Mouse (Mus musculus) liver, embryonic 11.5 days (tissue): ENCODE data around the gene Slfn2. TPM values are rescaled to one million over a fixed set of nuclear protein-coding genes. Genes with fewer than 3 reads are reported as not detected.
"Not testable (repeated sequence)": the region's sequence is repeated elsewhere in the genome, so short reads cannot be mapped to it uniquely, and the experiment has no call there.

Experiments used
- ATAC-seq: fragments of 200-750 bp; cut with Nextera tagmentation; replicated peaks from 2 replicates; pipeline ENCODE4 v1.8.0; 2017; ENCODE audit warnings: moderate number of reproducible peaks, mild to moderate bottlenecking, moderate TSS enrichment, moderate library complexity; ENCODE audit not compliant: low FRiP score
- DNase-seq: peaks from one replicate; pipeline ENCODE4 v3.0.0-alpha.2; 2017; ENCODE audit warnings: low spot score
- H3K27ac ChIP-seq: fragments of 300-500 bp; sonication (generic); 2 replicates; pipeline ENCODE4 v1.5.1; 2014; ENCODE audit warnings: mild to moderate bottlenecking, low read depth, low read length, control low read depth
- H3K27me3 ChIP-seq: fragments of 300-500 bp; sonication (generic); replicated peaks from 2 replicates; pipeline ENCODE4 v1.6.1; 2014; ENCODE audit warnings: low read length, mixed read lengths; ENCODE audit not compliant: control insufficient read depth, insufficient read depth
- H3K36me3 ChIP-seq: fragments of 300-500 bp; sonication (generic); 2 replicates; pipeline ENCODE4 v1.6.1; 2014; ENCODE audit warnings: mild to moderate bottlenecking, low read length, moderate library complexity, mixed read lengths; ENCODE audit not compliant: control insufficient read depth, insufficient read depth
- H3K4me1 ChIP-seq: fragments of 300-500 bp; sonication (generic); replicated peaks from 2 replicates; pipeline ENCODE4 v1.6.1; 2014; ENCODE audit warnings: low read length, mixed read lengths; ENCODE audit not compliant: control insufficient read depth, insufficient read depth
- H3K4me2 ChIP-seq: fragments of 300-500 bp; sonication (generic); 2 replicates; pipeline ENCODE4 v1.6.1; 2014; ENCODE audit warnings: mild to moderate bottlenecking, control low read depth, moderate library complexity
- H3K4me3 ChIP-seq: fragments of 300-500 bp; sonication (generic); 2 replicates; pipeline ENCODE4 v1.5.1; 2014; ENCODE audit warnings: low read depth, low read length, control low read depth
- H3K9ac ChIP-seq: fragments of 300-500 bp; sonication (generic); 2 replicates; pipeline ENCODE4 v1.6.1; 2014; ENCODE audit warnings: low read depth, low read length, control low read depth
- H3K9me3 ChIP-seq: fragments of 300-500 bp; sonication (generic); 2 replicates; pipeline ENCODE4 v1.6.1; 2016; ENCODE audit warnings: low read length, inconsistent platforms, mixed read lengths; ENCODE audit not compliant: control insufficient read depth
- WGBS: fragments of 180-500 bp; shearing (Covaris S2); extraction: QIAGEN DNeasy Blood & Tissue Kit; methylation state at CpG from one replicate; pipeline ENCODE4 v1.1.7; 2014; 5-methylcytosine and 5-hydroxymethylcytosine counted together
- polyA plus RNA-seq: library from polyadenylated mRNA; unstranded; fragments of >200 nt; fragmentation: Nextera tagmentation; extraction: Ambion mirVana; gene quantifications from 2 replicates; pipeline ENCODE4 v1.2.1, GENCODE M21; 2014

The Slfn2 gene
- 4.3 and 4.5 TPM in 2 replicates for polyA plus RNA-seq

DNA sequence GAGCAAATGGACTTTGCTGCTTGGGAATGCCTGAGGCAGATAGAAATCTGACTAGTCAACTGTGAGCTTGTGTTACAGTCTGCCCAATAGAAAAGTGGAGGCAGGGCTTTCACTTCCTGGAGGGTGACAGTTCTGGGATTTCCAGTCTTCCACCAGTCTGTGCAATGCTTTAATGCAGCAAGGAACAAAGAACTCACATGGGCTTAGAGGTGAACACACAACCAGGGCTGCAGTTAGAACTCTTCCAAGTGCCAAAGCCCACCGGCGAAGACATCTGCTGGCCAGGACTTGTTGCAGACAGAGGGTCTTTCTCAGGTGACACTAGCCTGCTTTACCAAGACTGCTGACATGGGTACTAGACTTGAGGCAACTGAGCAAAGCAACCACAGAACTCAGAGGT, at the start of gene Slfn2:
Gene Slfn2, plus strand, starts transcription at position 167 of the 400 bp plus-strand sequence.
- DNase-seq: no peak

DNA sequence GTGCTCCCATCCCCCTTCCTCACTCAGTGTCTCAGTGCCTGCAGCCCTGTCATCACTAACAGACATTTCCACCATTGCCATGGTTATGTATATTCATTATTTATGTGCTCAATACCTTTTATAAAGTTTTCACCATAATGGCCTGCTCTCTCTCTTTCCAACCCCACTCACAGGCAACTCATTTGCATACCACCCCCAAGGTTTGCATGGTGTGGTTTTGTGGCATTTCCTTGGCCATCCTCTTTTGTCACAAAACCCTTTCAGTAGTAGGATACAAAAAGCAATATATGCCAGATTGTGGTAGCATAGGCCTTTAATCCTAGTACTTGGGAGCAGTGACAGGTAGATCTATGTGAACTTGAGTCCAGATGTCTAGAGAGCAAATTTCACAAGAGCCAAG, 48.8 kb upstream of the Slfn2 start:
- H3K27ac ChIP-seq: no peak overlapping the region
- no peaks in the 10 kb centered on the region for H3K9me3 ChIP-seq
- no peaks in the 10 kb centered on the region for H3K36me3 ChIP-seq
- no peaks in the 10 kb centered on the region for H3K27me3 ChIP-seq
- ATAC-seq: no peak
- no peak overlapping the region for H3K4me2 ChIP-seq
- no peak overlapping the region for H3K4me3 ChIP-seq
- no peaks in the 10 kb centered on the region for H3K4me1 ChIP-seq
- no peak overlapping the region for H3K9ac ChIP-seq
- DNase-seq: no peak

More for the DNA sequence above, at the start of gene Slfn2:
- Histone ChIP-seq H3K27ac (no peak within 1 kb of the TSS), H3K9ac (no peak within 1 kb of the TSS), H3K36me3 (no peaks in the 10 kb centered on the region), H3K9me3 (no peaks in the 10 kb centered on the region), H3K4me2 (no peak within 1 kb of the TSS; the same call in 1 of the 2 replicates), H3K4me3 (no peak within 1 kb of the TSS), H3K4me1 (no peaks in the 10 kb centered on the region), H3K27me3 (no peaks in the 10 kb centered on the region)
- WGBS: 66% methylated on average over 2 of the region's 2 CpGs
- no peak for ATAC-seq

DNA sequence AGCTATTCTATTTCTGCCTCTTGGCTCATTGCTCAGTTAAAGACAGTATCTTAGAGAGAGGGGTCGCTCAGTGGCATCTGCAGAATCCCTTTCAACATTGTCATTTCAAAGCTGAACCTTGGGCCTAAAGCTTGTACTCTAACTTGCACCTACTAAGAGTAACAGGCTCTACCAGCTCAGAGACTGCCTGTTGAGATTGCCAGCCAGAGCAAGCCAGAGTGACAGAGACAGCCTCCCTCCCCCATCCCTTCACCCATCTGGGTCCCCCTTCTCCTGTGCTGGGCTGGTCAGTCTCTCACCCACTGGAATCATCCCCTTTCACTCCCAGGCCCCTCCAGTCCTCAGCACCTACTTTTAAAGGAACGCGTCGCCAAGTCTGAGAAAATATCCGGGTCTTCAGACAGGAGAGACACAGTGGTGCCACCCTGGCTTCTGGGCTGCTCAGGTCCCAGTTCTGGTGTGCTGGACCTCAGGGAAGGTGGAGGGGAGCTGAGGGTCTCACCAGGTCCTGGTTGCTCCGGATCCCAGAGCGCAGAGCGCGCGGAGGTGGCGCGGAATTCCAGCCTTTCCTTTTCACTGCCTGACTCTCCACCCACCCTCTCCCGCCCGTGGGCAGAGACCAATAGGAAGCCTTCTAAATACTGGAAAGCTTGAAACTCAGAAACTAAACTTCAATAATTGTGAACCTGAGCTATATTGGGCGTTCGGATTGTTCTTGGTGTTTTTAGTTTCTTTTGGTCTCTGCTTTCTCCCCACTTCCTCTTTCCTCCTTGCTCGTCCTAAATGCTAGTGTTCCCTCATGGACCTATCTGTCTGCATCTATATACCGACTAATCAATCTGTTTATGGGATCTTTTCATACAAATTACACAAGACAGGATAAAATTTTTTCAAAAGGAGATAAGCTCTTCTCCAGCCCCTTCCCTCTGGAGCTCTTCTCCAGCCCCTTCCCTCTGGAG, 45.1 kb upstream of the Slfn2 start:
- not testable (repeated sequence) for H3K9me3 ChIP-seq, DNase-seq, H3K4me2 ChIP-seq, ATAC-seq, H3K27me3 ChIP-seq, H3K36me3 ChIP-seq, H3K4me3 ChIP-seq, H3K4me1 ChIP-seq, H3K27ac ChIP-seq, H3K9ac ChIP-seq
- WGBS: 70% methylated on average over 18 of the region's 18 CpGs

DNA sequence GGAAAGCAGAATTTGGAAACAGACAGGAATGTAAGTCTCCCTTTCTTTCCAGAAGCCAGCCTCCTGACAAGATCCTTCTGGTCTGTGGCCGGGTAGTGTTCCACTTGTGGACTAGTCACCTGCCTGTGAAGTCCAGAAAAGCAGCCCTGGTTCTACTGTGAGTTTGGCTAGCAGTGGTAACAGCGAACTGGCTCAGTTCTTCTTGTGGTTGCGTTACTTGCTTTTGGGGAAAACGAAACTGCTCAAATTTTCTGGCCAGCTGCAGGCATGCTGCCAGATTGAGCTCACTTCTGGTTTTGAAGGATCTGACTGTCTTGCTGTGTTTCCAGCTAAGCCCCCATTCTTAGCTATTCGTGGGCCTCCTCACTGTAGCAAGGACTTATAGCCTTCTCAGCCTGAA, 44.3 kb upstream of the Slfn2 start, which contains the start of gene Slfn8:
Gene Slfn8, minus strand, starts transcription at position 190 of the 400 bp plus-strand sequence.
- 66% methylated on average over 5 of the region's 5 CpGs for WGBS
- H3K4me2 ChIP-seq: no peak within 1 kb of the TSS
- no peaks in the 10 kb centered on the region for H3K36me3 ChIP-seq
- H3K9me3 ChIP-seq: no peaks in the 10 kb centered on the region
- H3K27ac ChIP-seq: no peak within 1 kb of the TSS
- ATAC-seq (no peak), DNase-seq (no peak)
- no peak within 1 kb of the TSS for H3K9ac ChIP-seq
- no peak within 1 kb of the TSS for H3K4me3 ChIP-seq
- no peaks in the 10 kb centered on the region for H3K27me3 ChIP-seq
- no peaks in the 10 kb centered on the region for H3K4me1 ChIP-seq

- H3K9ac ChIP-seq, H3K9me3 ChIP-seq, DNase-seq, H3K4me2 ChIP-seq, H3K4me3 ChIP-seq, ATAC-seq, H3K27me3 ChIP-seq, H3K36me3 ChIP-seq, H3K4me1 ChIP-seq, H3K27ac ChIP-seq: not testable (repeated sequence)
- 71% methylated on average over 3 of the region's 3 CpGs for WGBS
These were observed 26.2 kb upstream of the Slfn2 start for GRCm38 (mm10) chr11:83038686-83039085.

GRCm38 (mm10) chr11:83039156-83039555, 25.8 kb upstream of the Slfn2 start:
- 38% methylated on average over 1 of the region's 1 CpGs for WGBS
- H3K9ac ChIP-seq: no peak overlapping the region
- DNase-seq: no peak

GRCm38 (mm10) chr11:83039796-83040195, 25.1 kb upstream of the Slfn2 start:
- H3K9ac ChIP-seq: no peak overlapping the region

More at GRCm38 (mm10) chr11:83039156-83039555, 25.8 kb upstream of the Slfn2 start:
- Histone ChIP-seq H3K36me3 (no peaks in the 10 kb centered on the region), H3K4me3 (no peak overlapping the region), H3K9me3 (no peaks in the 10 kb centered on the region), H3K4me1 (no peaks in the 10 kb centered on the region), H3K27me3 (no peaks in the 10 kb centered on the region), H3K27ac (no peak overlapping the region), H3K4me2 (no peak overlapping the region)
- no peak for ATAC-seq

DNA sequence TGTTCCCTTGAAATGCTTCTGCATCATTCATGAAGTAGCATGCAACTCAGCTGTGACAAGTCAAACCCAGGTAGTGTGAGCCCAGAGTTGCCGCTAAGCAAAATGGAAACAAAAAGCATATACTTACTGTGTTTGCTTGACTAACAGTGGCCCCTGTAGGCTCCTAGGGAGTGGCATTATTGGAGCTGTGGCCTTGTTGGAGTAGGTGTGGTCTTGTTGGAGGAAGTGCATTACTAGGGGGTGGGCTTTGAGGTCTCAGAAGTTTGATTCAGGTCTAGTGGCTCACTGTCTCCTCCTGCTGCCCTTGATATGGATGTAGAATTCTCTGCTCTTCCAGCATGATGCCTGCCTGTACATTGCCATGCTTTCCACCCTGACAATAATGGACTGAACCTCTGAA, 24.6 kb upstream of the Slfn2 start:
- H3K4me2 ChIP-seq: peak overlapping the region; percentile 43
- no peak for ATAC-seq
- no peaks in the 10 kb centered on the region for H3K4me1 ChIP-seq
- no peak for DNase-seq
- no peak overlapping the region for H3K27ac ChIP-seq
- 25% methylated on average over 1 of the region's 1 CpGs for WGBS
- no peaks in the 10 kb centered on the region for H3K27me3 ChIP-seq
- H3K9me3 ChIP-seq: no peaks in the 10 kb centered on the region
- H3K4me3 ChIP-seq: no peak overlapping the region; the same call in 1 of the 2 replicates
- H3K9ac ChIP-seq: no peak overlapping the region
- no peaks in the 10 kb centered on the region for H3K36me3 ChIP-seq

More at GRCm38 (mm10) chr11:83039796-83040195, 25.1 kb upstream of the Slfn2 start:
- H3K4me3 ChIP-seq: peak overlapping the region; percentile 11; the same call in 1 of the 2 replicates
- no peak for DNase-seq
- H3K9me3 ChIP-seq: no peaks in the 10 kb centered on the region
- H3K27me3 ChIP-seq: no peaks in the 10 kb centered on the region
- no peaks in the 10 kb centered on the region for H3K36me3 ChIP-seq
- peak overlapping the region; percentile 43 for H3K4me2 ChIP-seq
- 15% methylated on average over 19 of the region's 19 CpGs for WGBS
- H3K4me1 ChIP-seq: no peaks in the 10 kb centered on the region
- H3K27ac ChIP-seq: no peak overlapping the region
- no peak for ATAC-seq

- Histone ChIP-seq H3K27me3 (no peaks in the 10 kb centered on the region), H3K36me3 (no peaks in the 10 kb centered on the region), H3K9ac (no peak overlapping the region), H3K9me3 (no peaks in the 10 kb centered on the region), H3K27ac (no peak overlapping the region), H3K4me1 (no peaks in the 10 kb centered on the region), H3K4me3 (no peak overlapping the region), H3K4me2 (no peak overlapping the region)
- ATAC-seq (no peak), DNase-seq (no peak)
These were observed 23.9 kb upstream of the Slfn2 start for GRCm38 (mm10) chr11:83041000-83041399.
